Mouse (Mus musculus) ovary, adult 18-20 months (tissue): ENCODE data around the gene Pdia4.
"Not testable (repeated sequence)": the region's sequence is repeated elsewhere in the genome, so short reads cannot be mapped to it uniquely, and the experiment has no call there.

Experiments
- DNase-seq: peaks from one replicate; pipeline ENCODE4 v3.0.0; 2022; ENCODE audit warnings: low spot score, mixed read lengths

The Pdia4 gene

DNA sequence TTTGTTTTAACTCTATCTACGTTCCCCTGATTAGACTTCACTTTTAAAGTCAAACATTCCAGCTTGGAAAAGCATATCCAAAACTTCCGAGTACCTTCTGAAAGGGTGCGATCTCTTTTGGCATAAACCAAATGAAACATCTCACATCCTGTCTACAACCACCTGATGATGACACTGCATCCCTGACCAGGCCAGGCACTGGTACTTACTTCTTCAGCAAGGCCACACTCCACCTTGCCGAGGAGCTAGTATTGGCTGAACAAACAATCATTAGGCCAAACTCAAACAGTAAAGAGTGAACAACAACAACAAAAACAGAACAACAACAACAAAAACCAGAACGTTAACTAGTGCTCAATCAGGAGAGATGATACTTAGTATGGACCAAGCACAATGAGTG is 1.9 kb downstream of the Pdia4 start:
- no peak for DNase-seq

DNA sequence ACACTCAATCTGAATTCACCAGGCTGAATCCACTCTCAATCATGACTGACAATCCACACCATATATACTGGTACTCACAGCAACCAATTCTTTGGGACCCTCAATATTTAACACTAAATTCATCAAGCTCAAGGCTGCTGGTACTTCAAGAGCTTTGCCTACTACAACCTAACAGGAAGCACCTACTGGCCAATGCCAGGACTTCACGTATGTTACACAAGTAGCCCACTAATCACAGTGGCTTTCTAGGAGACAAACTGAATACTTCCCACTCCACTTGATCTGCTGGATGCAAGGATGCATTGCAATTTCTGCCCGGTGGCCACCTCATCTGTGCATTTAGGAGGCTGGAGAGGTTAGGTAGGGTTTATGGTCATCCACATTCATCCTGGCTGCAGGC is 3.0 kb downstream of the Pdia4 start:
- no peak for DNase-seq

DNA sequence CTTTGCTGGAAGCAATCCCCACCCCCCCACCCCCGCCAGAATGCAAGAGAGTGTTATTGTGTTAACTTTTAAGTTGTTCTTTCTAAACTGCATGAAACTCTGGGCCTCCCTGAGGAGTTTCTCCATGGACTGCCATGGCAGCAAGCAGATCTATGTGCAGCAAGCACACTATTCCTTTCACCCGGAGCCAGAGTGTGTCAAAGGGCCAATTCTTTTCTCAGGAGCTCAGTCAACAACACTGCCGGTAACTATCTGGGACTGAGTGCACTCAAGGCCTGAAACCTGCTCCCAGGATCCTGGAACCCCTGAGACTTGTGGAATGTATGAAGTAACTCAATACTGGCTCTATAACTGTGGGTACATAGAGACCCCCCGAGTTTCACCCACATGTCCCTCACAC is 4.2 kb downstream of the Pdia4 start:
- no peak for DNase-seq

DNA sequence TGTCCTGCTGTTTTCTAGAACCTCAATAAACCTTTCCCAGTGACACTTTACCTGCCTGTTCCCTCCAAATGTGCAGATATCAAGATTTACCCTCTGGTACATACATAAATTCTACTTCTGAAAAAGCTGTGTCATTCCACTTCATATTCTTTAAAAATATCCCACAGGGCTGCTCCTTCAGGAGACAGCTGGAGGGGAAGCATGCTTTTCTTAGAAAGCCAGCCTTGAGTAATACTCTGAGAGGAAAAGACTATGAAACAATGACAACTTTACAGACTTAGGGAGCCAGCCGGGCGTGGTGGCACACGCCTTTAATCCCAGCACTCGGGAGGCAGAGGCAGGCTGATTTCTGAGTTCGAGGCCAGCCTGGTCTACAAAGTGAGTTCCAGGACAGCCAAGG is 4.7 kb downstream of the Pdia4 start:
- DNase-seq = no peak

DNA sequence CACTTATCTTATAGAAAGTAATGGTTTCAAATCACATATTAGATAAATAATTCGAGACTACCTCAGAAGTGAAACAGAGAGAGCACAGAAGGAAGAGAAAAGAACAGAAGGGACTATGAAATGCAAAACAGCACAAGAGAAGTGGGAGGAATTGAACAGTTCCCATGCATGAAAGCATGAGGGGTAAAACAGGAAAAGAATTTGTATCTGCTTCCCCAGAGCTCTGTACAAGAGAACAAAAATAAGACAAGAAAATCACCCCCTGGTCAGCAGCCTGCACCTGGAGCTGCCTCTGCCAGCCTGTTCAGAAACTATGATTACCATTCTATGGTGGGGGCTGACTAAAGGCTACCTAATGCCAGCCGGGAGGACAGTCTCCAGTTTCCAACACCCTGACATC is 5.8 kb downstream of the Pdia4 start:
- DNase-seq = no peak

DNA sequence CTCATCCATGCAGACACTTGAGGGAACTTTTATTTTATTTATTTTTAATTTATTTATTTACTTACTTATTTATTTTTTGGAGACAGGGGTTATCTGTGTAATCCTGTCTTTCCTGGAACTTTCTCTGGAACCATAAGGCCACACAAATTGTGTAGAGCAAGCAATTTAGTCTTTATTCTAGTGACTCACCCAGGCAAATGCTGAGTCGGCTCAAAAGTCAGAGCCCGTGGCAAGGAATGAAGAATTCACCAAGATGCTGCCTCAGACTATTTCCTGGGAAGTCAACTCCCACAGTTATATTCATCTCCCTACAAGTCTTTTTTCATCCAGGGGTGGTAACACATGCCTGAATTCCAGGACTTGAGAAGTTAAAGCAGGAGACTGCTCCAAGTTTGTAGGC is 7.7 kb downstream of the Pdia4 start:
- DNase-seq = no peak

DNA sequence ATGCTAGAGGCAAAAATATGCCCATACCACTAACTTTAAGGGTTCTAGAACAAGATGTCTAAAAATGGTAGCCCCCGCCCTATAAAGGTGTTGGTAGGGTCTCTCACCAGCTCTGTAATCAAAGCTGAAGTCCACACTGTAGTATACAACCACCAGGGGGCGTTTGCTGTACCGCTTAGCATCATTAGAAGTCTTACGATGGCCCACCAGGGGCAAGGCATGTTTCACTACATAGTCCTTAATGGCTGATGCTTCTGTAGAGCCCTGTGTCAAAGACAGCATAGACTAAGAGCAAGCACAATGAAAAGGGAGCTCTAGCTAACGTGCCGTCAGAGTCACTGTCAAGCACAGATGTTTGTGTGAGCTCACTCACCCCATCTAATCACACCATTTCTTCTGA is 14.2 kb downstream of the Pdia4 start:
- DNase-seq = no peak

DNA sequence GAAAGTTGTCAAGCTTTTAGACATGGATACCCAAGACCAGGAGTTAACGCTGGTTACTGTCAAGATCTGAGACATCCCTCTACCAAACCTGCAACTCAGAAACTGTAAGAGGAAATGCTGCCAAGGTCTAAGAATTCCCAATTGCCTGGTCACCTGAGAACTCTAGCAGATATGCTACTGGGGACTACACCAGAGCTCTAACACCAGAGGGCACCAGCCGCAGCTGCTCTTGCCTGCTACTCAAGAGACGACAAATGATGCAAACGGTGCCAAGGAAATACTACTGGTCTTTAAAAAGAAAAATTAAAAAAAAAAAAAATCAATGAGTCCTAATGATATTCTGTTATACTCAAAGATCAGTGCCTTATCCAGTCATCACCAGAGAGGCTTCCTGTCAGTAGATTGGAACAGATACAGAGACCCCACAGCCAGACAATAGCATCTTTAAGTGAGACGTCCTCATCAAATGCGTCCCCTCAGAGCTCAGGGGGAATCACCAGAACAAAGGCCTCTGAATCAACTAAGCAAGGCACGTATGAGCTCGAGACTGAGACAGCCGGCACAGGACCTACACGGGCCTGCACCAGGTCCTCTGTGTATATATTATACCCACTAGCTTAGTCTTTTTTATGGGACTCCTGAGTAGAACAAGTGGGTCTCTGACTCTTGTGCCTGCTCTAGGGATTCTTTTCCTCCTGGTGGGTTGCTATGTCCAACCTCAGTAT is 19.0 kb downstream of the Pdia4 start:
- no peak for DNase-seq

DNA sequence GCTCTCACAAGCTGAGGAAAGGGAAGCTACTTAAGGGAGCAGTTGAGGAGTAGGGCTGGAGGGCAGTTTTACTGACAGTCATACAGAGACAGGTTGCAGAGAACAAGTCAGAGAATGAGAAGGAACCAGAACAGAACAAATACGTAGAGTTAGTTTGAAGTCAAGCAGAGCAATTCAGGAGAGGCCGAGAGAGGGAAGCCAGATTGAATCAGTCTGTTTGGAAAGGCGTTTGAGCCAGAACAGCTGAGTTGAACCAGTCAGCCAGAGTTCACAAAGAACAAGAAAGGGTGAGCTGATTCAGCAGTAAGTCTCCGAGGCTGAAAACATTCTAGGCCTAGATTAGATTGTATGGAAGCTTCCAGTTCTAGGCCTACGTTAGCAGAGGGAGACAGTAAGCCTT is 19.9 kb downstream of the Pdia4 start:
- no peak for DNase-seq

DNA sequence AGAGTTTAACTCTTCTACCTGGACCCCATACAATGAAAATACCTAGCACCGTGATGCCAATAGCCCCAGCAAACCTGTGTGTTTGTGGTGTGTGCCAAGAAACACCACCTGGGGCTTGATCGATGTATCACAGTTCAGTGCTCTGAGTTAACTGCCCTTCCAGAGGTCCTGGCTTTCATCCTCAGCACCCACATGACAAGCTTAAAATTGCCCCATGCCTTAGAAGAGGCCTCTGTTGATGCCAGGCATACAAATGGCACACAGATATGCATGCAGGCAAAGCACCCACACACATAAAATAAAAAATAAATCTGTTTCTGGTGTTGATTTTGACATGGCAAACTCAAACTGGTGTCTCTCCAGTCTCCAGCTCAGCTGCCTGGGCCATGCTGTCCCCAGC is 20.7 kb downstream of the Pdia4 start:
- no peak for DNase-seq

DNA sequence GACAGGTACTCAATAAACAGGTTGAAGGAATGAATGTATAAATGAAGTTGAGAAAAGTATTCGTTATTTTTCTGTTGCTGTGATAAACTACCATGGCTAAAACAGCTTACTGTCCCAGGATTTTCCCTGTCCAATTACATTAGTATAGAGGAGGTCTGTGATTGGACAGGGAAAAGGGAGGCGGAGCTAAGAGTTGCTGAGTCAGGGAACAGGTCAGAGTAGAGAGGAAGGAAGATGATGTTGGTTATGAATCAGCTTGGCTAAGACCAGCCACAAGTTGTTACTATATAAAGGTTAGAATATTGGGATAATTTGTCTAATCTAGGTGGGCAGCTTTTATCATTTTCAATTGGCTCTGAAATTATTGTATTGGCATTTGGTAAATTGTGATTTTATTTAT is 22.5 kb downstream of the Pdia4 start:
- no peak for DNase-seq

DNA sequence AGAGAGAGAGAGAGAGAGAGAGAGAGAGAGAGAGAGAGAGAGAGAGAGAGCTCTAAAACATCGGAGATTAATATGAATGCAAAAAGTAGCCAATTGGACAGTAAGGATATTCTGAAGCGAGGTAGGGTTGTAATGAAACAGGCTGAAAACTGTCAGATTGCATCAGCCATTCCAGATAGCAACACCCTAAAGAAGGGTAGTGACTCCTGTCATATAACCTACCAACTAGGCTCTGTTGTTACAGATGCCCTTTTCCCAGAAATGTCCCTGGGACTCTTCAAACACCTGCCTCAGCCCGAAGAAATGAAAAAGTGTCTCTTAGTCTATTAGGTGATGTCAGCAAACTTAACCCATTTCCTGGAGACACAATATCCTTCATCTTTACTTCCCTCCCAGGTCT is 24.4 kb downstream of the Pdia4 start:
- no peak for DNase-seq

DNA sequence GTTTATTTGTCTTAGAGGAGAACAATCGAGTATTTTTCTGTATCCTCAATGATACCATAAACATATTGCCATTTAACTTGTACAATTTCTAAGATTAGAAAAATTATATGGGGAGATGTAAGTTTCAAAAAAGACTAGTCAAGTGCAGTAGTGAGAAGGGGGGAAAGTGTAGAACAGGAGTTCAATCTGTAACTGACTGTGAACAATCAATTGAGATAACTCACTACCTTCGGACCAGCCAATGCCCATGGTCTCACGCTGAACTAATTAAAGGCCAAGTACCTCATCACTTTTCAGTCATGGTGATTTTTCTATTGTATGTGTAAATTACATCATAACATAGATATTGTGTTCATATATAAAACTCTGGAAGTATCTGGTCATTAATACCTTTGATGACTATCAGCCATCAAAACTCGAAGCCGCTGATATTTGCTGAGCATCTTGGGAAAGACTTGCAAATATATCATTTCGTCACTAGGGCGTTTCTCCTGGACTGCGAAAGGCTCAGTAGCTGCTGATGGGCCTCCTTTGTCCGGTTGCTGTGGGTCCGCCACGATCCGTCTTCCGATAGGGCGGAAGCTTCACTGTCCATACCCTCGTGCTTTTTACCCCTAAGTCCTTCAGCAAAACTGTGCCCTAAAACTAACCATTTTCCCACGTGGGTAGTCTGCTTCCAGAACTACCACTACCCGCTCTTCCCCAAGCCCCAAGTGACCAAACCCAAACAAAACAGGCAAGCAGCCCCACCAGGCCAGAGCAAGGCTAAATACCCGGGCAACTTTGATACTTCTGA is 25.1 kb downstream of the Pdia4 start:
- peak; percentile 81 for DNase-seq

DNA sequence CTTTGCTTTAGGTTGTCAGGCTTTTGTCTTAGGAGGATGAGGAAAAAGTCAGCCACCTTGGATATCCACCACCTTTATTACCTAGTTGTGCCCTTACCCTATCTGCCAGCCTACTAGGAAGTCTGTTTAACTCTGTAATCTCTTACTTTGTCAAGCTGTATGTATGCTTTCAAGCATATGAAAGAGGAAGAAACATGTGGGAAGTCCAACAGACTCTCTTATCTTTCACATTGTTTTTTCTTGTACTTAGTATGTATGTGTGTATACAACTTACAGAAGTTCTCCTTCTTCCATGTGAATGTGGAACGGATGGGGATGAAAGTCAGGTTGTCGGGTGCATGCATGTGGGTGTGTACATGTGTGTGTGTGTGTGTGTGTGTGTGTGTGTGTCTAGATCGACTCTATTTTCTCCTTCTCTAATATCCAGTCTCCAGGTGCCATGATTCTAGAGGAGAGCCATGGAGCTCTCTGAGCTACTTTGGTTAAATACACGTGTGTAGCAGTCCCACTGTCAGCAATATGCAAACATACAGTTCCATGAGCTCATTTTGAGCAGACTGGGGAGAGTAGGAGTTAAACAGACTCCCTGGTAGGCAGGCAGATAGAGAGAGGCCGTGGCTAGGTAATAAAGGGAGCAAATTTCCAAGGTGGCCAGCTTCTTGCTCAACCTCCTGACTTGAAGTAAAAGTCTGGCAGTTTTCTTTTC is 28.4 kb downstream of the Pdia4 start:
- DNase-seq = no peak

DNA sequence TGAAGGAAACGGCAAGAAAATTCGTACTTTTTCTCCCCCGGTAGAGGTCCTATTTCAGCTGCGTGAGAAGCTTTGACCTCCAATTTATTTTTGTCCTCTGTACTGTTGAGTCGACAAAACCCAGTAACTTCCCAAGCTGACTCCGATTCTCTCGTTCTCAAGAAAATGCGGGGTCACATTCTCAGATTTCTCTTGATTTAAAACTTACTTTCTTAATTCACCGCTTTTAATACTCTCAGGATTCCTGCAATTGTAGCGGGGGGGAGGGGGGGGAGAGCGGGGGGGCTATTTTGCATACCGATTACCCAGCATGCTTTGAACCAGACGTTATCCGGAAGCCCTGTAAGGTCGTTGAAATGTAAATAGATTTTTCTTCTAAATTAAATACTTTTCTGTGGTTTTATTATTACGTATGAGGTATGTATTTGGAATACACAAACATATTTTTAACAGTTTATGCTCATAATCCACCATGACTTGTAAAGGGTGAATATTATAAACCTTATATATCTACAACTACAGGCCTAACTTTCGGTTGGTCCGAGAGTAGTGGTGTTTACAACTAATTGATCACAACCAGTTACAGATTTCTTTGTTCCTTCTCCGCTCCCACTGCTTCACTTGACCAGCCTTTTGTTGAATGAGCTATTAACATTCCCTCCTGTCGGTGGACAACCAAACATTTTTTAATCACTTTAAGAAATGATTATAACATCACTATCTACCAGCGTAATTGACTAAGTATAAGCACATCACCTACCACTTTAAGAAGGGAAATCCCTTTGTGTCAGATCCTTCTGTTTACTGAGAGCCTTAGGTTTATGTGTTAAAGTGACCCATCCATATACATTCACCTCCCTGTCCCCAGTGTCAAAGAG is 31.9 kb downstream of the Pdia4 start:
- no peak for DNase-seq

DNA sequence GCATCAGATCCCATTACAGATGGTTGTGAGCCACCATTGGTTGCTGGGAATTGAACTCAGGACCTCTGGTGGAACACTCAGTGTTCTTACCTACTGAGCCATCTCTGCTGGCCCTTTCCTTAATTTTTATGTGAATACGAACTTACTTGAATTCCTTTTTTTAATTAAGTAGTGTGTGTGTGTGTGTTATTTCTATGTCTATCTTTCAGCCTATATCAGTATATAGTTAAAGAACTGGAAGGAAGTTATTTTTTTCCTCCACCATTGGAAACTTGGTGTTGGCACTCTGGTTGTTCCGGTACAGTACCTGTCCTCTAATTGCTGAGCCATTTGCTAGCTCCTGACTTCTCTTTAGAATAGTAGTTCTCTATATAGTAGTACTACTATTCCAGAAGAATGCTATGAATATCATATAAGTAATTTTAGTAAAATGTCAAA is 32.6 kb downstream of the Pdia4 start:
- DNase-seq = no peak

DNA sequence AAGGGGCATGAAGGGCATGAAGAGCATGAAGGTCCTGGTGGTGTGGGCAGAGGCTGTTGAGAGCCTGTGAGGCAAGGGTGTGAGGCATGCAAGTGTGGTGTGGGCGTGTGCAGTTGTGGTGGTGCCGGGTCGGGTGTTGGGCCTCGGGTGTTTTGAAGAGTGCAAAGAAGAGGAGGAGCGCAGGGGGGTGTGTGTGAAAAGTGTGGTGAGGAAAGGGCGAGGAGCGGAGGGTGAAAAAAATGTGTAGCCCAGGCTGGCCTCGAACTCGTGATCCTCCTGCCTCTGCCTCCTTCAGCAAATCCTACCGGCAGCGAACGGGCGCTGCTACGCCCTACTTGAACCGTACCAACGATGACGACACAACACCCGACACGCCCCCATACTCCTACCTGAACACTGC is 41.5 kb downstream of the Pdia4 start:
- not testable (repeated sequence) for DNase-seq

DNA sequence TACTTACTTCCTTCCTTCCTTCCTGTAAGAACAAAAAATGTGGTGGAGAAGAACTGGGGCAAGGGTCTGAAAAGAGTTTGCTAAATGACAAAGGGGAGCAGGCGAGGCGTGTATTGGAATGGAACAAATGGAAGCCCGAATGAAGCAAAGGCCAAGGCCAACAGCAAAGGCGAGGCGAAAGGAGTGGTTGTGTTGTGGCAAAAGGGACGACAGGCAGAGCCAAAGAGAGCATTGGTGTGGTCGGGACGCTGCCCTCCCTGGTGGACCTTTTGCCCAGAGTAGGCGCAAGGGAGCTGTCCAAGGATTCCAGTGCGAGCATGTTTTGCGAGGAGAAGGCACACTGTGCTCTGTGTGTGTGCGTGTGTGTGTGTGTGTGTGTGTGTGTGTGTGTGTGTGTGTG is 42.1 kb downstream of the Pdia4 start:
- DNase-seq = not testable (repeated sequence)

DNA sequence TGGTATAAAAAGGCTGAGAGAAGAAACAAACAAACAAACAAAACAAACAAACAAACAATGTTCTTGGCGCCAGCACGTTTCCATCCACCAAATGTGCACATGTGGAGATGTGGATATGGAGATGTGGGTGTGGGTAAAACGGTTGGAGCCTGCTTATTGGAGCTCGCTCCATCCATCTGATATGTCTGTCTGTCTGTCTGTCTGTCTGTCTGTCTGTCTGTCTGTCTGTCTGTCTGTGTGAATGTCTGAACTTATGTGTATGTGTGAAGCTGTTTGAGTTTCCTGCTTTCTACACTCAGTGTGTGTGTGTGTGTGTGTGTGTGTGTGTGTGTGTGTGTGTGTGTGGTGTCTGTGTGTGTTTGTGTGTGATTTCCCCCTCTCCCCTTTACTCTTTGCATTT is 43.4 kb downstream of the Pdia4 start:
- not testable (repeated sequence) for DNase-seq

DNA sequence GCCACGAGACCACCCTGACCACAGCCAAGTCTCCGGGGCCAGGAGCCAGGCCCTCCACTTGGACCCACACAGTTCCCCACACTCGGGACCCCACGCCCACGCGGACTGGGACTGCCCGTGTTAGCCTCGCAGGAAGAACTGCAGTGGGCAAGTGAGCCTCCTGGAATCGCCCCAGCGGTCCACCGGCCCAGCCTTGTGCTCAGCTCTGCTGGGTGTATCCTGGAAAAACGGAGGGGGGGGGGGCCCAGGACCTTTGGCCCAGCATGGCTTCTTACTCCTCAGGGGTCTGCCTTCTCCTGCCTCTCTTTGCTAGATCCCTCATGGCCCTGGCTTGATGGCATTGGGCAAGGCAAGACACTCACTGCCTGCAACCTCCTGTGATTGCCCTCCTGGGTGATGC is 44.7 kb downstream of the Pdia4 start:
- DNase-seq = not testable (repeated sequence)

DNA sequence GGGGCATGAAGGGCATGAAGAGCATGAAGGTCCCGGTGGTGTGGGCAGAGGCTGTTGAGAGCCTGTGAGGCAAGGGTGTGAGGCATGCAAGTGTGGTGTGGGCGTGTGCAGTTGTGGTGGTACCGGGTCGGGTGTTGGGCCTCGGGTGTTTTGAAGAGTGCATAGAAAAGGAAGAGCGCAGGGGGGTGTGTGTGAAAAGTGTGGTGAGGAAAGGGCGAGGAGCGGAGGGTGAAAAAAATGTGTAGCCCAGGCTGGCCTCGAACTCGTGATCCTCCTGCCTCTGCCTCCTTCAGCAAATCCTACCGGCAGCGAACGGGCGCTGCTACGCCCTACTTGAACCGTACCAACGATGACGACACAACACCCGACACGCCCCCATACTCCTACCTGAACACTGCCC is 45.9 kb downstream of the Pdia4 start:
- not testable (repeated sequence) for DNase-seq

DNA sequence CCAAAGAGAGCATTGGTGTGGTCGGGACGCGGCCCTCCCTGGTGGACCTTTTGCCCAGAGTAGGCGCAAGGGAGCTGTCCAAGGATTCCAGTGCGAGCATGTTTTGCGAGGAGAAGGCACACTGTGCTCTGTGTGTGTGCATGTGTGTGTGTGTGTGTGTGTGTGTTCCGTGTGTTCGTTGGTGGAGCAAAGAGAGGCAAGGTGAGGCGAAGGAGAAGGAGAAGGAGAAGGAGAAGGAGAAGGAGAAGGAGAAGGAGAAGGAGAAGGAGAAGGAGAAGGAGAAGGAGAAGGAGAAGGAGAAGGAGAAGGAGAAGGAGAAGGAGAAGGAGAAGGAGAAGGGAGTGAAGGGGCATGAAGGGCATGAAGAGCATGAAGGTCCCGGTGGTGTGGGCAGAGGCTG is 50.5 kb downstream of the Pdia4 start:
- DNase-seq = not testable (repeated sequence)
